Mouse (Mus musculus): ENCODE measurements at regions not wholly inside any gene's neighbourhood (a gene's known extent, or its start where the extent isn't known, plus 50 kb on each side); places are given as distances from the start of the nearest gene placed in this dataset.
"Not testable (repeated sequence)": the region's sequence is repeated elsewhere in the genome, so short reads cannot be mapped to it uniquely, and the experiment has no call there.

DNA sequence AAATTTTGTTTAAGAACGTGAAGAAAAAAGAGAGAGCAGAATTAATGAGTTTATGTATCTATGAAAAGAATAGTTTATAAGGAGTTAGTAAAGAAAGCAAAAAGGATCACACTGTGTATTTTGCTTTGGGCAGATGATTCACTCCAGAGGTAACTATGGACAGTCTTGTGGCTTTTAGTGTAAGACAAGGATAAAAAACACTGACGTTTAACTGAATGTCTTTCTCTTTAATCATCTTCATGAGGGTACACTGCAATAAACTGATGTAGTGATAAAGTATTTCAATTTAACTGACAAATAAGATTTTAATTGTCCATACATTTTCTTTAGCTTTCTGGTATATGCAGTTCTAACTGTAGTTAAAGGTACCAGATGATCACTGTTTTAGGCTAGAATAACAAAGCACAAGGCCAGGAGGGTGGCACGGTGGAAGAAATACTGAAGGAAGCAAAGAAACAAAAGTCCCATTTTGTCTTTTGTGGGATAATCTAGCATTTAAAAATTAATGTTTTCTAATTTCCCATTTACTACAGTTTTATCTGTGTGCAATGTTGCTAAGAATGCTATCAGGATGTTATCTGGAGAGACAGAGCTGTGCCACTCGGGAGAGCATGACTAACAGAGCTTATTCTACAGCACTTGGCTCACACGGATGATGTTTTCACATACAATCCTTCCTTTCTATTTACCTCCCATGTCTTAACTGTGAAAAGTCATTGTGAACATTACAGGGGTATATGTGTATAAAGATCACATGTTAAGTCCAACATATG is 232.4 kb upstream of the Tusc1 start:
- DNase-seq = no peak

DNA sequence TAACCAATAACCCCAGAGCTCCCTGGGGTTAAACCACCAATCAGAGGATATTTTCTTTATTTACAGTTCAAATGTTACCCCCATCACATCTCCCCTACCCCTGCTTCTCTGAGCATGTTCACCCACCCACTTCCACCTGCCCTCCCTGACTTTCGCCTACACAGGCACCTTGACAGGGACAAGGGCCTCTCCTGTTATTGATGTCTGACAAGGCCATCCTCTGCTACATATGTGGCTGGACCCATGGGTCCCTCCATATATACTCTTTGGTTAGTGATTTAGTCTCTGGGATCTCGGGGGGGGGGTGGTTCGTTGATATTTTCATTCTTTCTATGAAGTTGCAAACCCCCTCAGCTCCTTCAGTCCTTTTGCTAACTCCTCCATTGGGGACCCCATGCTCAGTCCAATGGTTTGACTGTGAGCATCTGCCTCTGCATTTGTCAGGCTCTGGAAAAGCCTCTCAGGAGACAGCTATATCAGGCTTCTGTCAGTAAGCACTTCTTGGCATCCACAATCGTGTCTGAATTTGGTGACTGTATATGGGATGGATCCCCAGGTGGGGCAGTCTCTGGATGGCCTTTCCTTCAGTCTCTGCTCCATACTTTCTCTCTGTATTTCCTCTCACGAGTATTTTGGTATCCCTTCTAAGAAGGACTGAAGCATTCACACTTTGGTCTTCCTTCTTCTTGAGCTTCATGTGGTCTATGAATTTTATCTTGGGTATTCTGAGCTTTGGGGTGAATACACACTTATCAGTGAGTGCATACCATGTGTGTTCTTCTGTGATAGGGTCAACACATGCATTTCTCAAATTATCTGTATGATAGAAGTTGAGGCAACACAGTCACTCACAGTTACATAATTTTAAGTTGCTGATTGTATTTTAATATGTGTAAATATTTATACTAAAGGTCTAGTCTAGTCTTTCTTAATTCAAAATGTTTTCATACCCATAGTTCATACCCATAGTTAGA is 220.8 kb upstream of the Tusc1 start:
- DNase-seq = no peak

DNA sequence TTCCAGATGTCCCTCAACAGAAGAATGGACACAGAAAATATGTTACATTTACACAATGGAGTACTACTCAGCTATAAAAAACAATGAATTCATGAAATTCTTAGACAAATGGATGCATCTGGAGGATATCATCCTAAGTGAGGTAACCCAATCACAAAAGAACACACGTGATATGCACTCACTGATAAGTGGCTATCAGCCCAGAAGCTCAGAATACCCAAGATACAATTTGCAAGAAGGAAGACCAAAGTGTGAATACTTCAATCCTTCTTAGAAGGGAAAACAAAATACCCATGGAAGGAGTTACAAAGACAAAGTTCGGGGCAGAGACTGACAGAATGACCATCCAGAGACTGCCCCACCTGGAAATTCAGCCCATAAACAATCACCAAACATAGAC is 219.9 kb upstream of the Tusc1 start:
- DNase-seq = not testable (repeated sequence)

DNA sequence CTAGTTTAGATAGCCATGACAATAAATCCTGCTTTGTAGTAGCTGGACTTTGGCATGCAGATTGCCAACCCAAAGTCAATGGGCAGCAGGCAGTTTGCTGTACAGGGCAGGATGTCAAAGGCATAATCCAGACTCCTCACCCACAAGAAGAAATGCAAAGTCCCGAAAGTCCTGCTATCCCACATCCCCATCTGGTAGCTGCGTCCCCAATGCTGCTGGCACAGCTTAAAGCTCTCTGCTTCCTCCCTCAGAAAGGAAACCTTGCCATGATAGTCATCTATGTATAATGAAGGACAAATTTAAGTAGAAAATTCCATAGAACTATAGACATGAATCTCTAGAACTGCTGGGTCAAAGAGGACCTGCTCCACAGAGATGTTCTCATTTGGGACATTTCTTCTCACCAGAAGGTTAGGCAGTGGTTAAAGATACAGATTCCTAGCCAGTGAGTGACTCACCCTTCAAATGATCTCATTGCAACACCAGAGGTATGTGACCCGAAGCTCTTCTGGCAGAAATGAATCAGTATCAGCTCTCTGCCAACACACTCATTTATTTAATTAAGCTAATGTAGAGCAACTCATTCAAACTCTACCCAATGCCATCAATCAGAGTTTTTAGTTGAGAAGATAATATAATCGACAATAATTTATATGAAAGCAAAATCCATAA is 217.3 kb upstream of the Tusc1 start:
- DNase-seq = no peak

DNA sequence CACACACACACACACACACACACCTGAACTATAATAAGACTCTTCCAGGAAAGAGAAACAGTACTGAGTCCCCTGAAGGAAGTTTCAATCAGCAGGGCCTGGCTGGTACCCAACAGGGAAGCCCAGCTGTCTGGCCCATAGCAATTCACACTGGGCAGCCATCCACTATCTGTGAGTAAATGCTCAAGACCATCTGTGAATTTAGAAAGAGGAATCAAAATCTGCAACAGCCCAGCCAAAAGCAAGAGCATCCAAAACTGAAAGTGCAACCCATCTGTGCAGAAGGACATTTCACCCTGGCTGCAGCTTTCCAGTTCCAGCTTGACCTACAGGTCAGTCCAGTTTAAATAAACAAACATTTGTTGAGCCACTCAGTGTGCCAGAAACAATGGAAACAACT is 215.8 kb upstream of the Tusc1 start:
- DNase-seq = peak; percentile 10 to 26

DNA sequence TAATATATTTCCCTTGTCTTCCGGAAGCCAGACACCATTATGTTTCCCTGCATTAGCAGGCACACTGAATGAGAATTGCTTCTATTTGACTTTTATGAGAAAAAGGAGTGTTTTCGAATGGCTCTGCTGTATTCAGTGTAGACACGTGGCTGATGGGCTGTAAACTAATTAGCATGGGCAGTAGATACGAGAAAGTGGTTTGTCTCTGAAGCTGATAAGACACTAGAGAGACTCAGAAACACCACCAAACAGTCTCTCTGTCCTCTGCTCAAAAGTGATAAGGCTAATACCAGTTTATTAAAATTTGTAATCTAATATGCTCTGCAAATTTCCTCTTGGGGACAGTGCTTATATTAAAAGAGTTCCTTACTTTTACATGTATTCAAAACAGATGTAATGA is 205.3 kb upstream of the Tusc1 start:
- no peak for DNase-seq

DNA sequence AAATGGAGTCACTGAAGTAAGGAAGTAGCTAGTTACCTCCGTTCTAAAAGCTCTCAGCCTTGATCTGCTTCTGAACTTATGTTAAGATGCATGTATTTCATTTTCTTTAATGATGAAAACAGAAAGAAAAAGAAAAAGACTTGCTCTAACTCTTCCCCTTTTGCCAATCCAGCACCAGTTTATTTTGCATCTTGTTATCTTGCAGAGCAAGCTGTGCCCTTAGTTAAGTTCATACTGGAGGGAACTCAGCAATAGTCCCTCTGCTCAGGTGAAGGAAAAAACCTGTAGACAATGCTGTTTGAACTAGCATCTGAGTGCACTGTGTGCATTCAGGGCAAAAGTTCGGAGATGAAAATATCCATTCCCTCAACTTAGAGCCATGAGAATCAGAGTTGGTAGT is 192.1 kb upstream of the Tusc1 start:
- no peak for DNase-seq

DNA sequence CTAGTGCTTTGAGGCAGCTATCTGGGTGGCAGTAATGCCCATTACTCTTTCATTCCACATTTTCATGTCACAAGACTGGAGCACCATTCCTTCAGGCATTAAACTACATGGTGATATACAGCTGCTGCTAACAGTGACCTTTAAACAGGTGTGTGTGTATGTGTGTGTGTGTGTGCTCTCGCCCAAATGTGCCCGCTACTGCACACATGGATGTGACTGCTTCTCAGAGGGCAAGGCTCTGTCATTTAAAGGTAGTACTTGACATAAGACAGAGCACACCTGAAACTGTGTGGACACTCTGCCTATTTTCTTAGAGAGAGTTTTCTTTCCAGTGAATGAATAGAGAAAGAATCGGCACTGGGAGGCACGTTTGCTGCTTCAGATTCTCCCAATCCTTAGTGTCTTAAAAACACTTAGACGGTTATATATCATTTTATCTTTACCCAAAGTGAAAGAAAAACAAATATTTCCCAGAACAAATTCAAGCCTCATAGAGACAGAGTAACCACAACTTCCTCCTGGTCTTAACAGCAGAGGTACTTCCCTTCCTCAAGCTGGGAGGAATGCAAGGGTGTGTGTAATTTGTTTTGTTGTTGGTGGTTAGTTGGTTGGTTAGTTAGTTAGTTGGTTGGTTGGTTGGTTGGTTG is 185.3 kb upstream of the Tusc1 start:
- DNase-seq = no peak

DNA sequence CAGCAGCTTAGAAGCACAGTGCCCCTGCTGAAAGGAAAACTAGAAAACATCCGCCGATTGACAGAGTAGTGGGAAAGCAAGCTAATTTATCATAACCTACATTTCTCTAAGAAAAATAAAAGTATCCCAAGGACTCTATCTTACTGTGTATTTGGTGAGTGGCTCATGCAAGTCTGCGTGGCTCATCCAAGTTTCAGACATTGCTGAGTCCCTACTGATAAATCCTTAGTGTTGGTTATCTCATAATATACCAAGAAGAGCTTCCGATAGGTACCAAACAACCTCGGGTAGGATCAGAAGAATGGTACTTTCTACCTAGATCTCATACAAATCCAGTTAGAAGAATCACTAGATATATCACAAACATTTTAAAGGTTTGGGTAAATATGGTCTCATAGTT is 183.6 kb upstream of the Tusc1 start:
- no peak for DNase-seq

DNA sequence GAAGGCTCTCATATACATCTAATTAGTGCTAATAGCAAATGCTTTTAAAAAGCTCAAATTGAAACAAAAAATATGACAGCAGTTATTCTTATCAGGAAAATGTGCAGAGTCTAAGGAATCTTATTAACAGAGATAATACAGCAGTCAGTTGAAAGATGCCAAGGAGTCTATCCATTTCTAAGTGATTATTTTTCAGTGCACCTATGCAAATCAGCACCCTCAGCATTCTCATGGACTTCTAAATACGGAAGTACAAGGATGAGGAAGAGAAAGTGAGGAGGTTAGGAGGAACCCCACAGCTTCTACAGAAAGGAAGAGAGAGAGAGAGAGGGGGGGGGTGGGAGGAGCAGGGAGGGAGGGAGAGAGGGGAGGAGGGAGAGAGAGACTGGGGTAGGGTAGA is 175.5 kb upstream of the Tusc1 start:
- no peak for DNase-seq

DNA sequence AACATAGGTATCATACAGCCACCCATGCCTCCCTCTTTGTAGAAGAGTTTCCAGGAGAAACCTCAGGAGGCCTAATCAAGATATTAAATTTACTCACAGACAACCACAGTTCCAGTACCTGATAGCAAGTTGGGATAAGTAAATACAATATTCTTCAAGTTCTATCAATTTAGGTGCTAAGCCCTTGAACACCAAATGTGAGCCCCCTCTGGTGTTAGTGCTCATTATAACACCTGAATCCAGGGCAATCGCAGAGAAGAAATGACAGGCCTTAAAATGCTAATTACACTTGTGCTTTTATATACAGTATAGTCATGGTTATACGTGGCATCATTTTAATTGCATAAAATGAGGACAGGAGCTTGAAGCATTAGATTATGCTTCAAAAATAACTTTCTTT is 161.6 kb upstream of the Tusc1 start:
- no peak for DNase-seq

DNA sequence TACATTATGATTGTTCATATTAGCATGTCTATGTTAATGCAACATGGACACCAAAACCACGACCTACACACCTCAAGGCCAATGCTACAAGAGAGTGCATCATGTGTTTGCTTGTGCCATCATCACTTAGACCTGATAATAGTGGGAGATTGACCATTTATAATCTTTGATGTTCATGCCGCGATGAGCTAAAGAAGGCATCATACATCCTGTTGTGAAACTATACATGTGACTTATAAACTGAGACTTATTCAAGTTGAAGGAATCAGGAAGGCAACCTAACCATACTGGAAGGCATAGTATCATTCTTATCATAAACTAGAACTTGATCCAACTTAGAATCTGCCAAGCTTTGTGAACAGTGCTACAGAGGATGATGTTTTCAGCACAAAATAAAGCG is 159.0 kb upstream of the Tusc1 start:
- no peak for DNase-seq

DNA sequence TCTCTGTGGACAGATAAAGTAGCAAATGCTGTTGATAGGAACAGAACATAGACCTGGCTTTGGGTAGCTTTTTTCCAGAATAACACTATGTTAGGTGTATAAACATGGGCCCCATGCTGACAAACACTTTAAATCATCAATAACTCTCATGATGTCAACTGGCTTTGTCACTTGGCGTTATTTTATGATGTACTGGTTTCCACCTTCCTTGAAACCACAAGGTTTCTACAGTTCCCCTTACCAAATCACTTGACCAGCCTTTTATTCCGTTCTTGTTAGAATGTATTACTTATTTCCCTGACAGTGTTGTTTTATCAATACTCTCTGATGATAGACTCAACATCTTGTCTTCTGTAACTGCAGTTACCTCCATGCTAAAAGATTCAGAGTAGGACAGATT is 158.6 kb upstream of the Tusc1 start:
- no peak for DNase-seq

DNA sequence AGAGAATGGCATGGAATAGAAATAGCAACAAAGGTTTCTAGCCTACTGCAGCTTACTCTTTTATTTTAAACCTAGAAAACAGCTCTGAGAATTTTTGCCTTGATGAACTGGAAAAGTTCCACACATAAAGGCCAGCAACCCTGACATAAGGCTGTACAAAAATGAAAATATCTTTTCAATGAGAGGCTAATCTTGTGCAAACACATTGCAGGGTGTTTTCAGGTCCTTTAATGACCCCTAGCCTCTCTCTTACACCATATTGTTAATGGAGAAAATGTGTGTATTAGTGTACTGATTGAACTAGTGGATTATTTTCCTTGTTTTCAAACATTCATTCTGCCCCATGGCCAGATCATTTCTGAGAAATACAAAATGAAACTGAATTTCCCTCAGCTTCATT is 158.0 kb upstream of the Tusc1 start:
- DNase-seq = no peak

DNA sequence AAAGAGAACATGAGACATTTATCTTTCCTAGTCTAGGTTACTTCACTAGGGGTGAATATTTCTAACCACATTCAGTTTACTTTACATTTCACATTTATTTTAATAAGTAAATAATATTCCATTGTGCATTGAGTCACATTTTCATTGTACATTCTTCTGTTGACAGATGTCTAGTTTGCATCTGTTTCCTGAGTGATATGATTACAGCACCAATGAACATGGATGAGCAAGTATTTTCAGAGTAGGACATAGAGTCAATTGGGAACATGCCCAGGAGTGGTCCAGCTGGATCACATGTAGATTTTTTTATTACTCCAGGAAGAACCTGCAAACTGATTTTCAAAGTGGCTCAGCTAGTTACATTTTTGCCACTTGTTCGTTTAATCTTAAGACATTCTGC is 153.3 kb upstream of the Tusc1 start:
- DNase-seq = no peak

DNA sequence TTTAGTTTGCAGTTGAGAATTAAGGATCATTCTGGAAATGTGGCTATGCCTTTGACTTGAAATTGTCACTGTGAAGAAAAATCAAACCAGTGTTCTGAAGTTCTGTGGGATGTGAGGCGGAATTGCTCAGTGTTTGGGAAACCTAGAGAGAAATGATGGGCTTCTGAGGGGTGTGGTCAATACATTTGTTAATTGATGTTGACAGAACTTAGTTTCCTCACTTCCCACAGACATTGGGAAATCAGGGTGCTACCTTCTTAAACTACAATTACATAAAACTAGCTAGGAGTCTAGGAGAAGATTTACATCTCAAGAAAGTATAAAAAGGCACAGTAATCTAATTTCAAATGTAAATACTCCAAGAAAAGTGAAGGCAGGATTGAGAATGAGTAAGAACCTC is 151.1 kb upstream of the Tusc1 start:
- DNase-seq = no peak

DNA sequence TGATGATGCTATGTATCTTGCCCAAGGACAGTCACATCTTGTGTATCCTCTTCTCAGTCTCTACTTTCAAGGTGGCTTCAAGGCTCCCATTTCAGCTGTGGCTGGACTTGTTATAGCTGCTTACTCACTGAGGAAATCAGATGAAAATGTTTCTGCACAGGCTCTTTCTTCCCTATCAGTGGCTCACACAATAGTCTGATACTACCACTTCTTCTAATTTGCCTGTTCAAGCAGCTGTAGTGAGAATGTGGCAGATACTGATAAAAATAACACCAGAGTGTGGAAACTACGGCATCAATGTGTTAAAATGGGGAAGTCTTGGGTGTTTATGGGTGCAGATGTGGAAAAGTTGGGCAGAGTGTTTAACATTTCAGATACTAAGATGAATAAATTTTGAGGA is 145.9 kb upstream of the Tusc1 start:
- DNase-seq = no peak

DNA sequence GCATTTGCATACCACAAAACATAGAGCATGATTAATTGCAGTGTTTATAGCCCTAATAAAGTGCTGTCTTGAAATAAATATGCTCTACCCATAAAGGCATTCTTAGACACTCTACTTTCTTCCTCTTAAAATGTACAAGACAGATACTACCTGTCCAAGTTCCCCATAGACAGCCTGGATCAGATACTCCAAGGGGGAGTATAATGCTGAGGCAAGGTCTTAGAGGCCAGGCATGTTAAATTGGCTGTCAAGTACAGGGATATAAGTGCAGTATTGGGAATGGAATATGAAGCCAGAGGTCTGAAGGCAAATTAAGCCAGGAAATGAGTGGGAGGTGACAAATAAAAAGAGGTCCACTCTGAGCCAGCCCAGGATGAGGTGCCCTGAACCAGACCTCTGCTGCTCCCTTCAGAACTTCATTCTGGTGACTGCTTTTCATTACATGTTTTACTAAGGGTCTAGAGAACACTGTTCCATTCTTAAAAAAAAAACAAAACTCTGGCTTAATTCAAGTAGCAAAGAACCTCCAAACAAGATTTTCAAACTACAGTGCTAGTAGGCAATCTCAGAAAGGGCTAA is 142.0 kb upstream of the Tusc1 start:
- no peak for DNase-seq

DNA sequence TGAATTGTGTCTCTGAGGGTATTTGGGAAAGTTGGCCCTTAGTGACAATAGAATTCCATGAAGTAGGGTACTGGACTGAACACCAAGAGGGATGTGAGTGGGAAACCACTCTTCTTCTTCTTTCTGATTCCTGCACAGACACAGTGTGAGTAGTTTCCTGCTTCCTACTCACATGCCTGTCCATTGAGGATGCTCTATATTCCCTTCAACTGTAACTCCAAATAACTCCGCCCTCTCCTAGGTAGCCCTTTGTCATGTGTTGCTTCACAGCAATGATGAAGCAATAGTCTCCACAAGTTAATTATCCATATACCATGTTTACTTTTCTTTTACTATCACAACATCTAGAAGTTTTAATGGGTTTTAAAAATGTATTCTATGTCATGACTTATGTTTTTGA is 132.7 kb upstream of the Tusc1 start:
- DNase-seq = no peak

DNA sequence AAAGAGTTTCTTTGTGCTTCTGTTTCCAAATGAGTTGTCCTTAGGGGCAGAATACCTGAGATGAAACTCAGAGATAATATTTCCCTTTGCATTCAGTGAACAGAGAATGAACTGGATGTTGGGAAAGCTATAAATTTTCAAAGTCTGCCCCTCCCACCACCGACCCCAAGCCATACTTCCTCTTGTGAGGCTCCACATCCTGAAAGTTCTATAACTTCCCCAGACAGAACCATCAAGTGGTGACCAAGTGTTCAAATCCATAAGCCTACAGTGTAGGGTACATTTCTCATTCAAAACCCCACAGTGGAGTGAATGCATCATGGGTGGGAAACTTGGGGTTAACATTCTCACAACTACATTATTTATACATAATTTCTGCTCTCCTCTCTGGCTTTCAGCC is 132.1 kb upstream of the Tusc1 start:
- no peak for DNase-seq

DNA sequence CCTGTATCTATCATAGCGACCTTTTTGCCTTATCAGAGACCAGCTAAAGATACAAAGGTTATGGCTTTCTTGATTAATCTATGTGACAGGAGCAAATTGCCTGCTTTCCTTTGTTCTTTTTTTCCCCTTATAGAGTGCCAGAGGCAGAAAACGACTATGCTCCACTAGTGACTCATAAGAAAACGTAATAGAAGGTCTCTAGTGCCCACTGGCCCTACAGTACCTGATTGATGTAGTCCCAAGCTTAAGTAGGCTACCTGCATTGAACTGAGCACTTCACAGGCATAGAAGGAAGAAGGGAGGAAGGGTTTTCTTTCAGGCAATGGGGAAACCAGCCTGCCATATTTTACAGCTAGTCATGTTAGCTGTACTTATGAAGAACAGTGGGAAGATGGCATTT is 116.0 kb upstream of the Tusc1 start:
- DNase-seq = no peak

DNA sequence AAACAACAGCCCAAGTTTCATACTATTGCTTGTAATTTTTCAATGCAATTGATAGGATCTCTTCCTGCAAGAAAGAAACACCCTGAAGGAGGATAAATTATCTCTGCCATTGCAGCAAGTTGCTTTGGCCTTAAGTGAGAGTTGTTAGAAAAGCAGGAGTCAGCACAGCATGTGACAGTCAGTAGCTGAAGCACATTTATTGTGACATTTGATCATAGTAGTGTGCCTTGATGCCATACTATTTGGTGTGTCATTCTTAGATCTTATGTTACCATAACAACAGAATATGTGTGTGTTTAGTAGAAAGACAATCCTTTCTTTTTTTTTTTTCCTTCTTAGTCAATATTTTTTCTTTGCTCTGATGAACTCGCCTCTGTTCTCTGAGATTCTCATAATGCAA is 115.5 kb upstream of the Tusc1 start:
- DNase-seq = no peak

DNA sequence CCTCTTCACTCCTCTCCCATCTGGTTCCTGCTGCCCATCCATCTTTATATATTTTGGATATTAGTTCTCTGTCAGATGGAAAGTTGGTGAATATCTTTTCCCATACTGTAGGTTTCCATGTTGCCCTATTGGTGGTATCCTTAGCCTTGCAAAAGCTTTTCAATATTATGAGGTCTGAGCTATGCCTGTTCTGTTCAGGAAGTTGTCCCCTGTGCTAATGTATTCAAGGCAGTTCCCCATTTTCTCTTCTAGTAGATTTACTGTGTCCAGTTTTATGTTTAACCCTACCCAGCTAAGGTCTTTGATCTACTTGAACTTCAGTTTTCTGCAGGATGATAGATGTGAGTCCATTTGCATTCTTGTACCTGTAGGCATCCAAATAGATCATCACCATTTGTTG is 109.4 kb upstream of the Tusc1 start:
- DNase-seq = no peak

Measured in kidney, postnatal 36 days (tissue).